Mouse (Mus musculus): ENCODE results near the gene Rnf13. TPM values are rescaled to one million over a fixed set of nuclear protein-coding genes. Genes with fewer than 3 reads are reported as not detected.

Rnf13 gene
- polyA plus RNA-seq, 2 experiments, result 43.0 to 76.5 TPM

DNA sequence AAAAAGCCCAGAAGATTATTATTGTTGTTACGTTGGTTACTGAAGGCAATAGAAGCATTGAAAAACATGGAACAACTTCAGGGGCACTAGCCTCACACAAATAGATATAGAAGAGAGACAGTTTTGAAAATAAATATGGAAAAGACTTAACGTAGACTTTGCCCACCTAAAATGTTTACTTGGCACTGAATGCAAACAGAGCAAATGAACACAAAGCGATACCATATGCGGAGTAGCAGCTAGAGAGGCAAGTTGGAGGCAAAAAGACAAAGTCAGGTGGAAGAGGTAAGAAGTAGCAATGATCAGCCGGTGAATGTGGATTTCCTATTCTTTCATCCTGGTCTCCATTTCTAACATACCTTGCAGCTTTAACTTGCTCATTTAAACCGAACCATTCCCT, 21.7 kb upstream of the Rnf13 start:
- no peak for ATAC-seq (ENCODE audit: low FRiP score, low read depth)

DNA sequence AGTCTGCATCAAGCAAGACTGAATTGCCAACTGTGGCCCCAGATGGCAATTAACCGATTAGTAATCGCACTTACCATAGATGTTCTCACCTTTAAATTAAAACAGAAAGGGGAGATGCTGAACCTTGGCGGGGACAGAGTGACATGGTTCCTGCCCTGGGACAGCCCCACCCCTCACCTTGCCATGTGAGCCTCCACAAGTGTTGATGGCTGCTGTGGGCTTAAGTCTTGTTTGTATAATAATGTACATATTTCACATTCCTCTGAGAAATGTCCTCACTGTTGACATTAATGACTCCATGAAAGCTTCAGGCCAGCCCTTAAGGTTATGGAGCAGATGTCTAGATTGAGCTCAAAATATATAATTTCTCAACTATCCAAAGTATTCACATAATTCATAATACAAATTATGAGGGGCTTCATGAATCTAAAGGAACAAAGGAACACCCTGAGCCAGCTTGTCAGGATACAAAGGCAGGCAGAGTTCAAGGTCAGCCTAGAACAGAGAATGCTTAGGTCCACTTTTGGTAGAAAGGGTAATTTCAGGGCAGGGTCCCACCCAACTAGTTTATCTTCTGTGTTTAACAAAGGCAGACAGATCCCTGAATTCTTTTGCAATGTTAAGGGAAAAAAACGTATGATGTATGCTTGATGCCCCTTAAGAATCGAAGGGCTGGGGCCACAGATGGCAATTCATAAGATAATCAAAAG, 3.5 kb upstream of the Rnf13 start:
- Histone ChIP-seq H3K27me3 (ENCODE audit: control insufficient read depth, insufficient read depth, low read length) (no peaks in the 10 kb centered on the region), H3K4me1 (ENCODE audit: control insufficient read depth, insufficient read depth, low read length) (0 out of 2 replicates have a peak, but pooled peaks cover 9% of the 10 kb centered on the region), H3K27ac (replicated peaks; ENCODE audit: low read depth, low read length) (no peak overlapping the region), H3K4me2 (replicated peaks; ENCODE audit: low read depth, low read length, severe bottlenecking) (no peak overlapping the region), H3K36me3 (ENCODE audit: control insufficient read depth, insufficient read depth, low read length) (no peaks in the 10 kb centered on the region), H3K4me3 (replicated peaks; ENCODE audit: low read length) (no peak overlapping the region), H3K9ac (ENCODE audit: low read depth, low read length, severe bottlenecking) (no peak overlapping the region), H3K9me3 (ENCODE audit: control insufficient read depth, low read length) (no peaks in the 10 kb centered on the region)
- DNase-seq (ENCODE audit: low spot score), result no peak
- no peak for ATAC-seq (ENCODE audit: low FRiP score, low read depth)
- no peak for TF ChIP-seq POLR2A (IDR thresholded peaks at IDR 0.05; ENCODE audit: borderline replicate concordance, extremely low read depth, insufficient read depth, insufficient read length)
- WGBS, result 78% methylated on average over 5 of the region's 5 CpGs

More for the DNA sequence above, 21.7 kb upstream of the Rnf13 start:
- no peak overlapping the region for H3K9ac ChIP-seq (ENCODE audit: low read depth, low read length, severe bottlenecking)
- no peak overlapping the region for H3K4me3 ChIP-seq (replicated peaks; ENCODE audit: low read length)
- no peaks in the 10 kb centered on the region for H3K27me3 ChIP-seq (ENCODE audit: control insufficient read depth, insufficient read depth, low read length)
- TF ChIP-seq POLR2A (IDR thresholded peaks at IDR 0.05; ENCODE audit: borderline replicate concordance, extremely low read depth, insufficient read depth, insufficient read length), result no peak
- H3K36me3 ChIP-seq (ENCODE audit: control insufficient read depth, insufficient read depth, low read length), result no peaks in the 10 kb centered on the region
- 92% methylated on average over 6 of the region's 6 CpGs for WGBS
- H3K27ac ChIP-seq (replicated peaks; ENCODE audit: low read depth, low read length), result no peak overlapping the region
- DNase-seq (ENCODE audit: low spot score), result no peak
- H3K4me2 ChIP-seq (replicated peaks; ENCODE audit: low read depth, low read length, severe bottlenecking), result no peak overlapping the region
- H3K4me1 ChIP-seq (ENCODE audit: control insufficient read depth, insufficient read depth, low read length), result no peaks in the 10 kb centered on the region
- H3K9me3 ChIP-seq (ENCODE audit: control insufficient read depth, low read length), result no peaks in the 10 kb centered on the region

DNA sequence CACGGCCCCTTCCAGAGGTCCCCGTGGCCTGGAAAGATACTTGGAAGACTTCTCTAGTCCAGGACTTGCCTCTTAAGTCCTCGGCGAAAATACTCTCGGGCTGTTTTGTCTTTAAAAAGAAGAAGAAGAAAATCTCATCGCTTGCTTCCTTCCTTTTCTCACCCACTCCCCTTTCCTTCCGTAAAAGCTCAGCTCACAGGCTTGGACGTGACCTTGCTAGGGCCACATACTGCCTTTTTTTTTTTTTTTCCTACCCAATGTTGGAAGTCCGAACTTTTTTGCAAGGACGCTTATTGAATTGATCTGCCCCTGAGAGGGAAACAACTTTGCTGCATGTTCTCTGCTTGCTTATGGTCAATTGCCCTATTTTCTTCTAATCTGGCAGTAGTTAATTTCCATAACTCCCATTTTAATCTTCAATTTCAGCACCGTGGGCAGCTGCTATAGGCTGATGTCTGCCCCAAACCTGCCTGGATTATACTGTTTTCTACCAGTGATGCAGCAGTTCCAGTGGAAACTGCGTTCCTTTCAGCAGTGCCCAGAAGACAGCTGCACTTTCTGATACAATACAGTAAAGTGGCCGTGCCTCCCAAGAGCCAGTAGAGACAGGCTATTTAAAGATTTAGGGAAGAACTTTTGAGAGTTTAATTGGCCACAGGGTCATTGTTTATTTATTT, 695 bp downstream of the Rnf13 start:
- no peak for TF ChIP-seq POLR2A (IDR thresholded peaks at IDR 0.05; ENCODE audit: borderline replicate concordance, extremely low read depth, insufficient read depth, insufficient read length)
- peak overlapping the region; percentile 70 for H3K4me2 ChIP-seq (replicated peaks; ENCODE audit: low read depth, low read length, severe bottlenecking)
- 0 out of 2 replicates have a peak, but pooled peaks cover 10% of the 10 kb centered on the region for H3K4me1 ChIP-seq (ENCODE audit: control insufficient read depth, insufficient read depth, low read length)
- peak overlapping the region; percentile 78 for H3K9ac ChIP-seq (ENCODE audit: low read depth, low read length, severe bottlenecking)
- H3K27me3 ChIP-seq (ENCODE audit: control insufficient read depth, insufficient read depth, low read length), result no peaks in the 10 kb centered on the region
- H3K4me3 ChIP-seq (replicated peaks; ENCODE audit: low read length), result peak overlapping the region; percentile 74
- no peaks in the 10 kb centered on the region for H3K36me3 ChIP-seq (ENCODE audit: control insufficient read depth, insufficient read depth, low read length)
- H3K9me3 ChIP-seq (ENCODE audit: control insufficient read depth, low read length), result no peaks in the 10 kb centered on the region
- 2% methylated on average over 13 of the region's 13 CpGs for WGBS
- no peak for ATAC-seq (ENCODE audit: low FRiP score, low read depth)
- peak; percentile 22 for DNase-seq (ENCODE audit: low spot score)
- peak overlapping the region; percentile 92 for H3K27ac ChIP-seq (replicated peaks; ENCODE audit: low read depth, low read length)

DNA sequence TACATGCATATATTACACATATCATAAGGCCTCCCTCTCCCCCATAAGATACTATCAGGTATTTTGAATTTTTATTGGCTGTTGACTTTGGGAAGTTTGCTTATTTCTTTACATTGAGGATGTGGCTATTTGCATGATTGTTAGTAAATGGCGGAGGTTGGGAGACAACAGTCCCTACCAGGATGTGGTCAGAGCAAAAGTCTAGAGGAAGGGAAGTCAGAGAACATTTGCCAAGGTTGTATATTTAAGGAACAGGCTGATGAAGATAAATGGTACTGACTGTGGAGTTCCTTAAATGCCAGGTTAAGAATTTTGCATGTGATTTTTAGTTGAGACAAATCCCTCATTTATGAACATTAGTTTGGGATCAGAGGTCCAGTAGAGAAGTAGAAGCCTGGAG, 4.0 kb downstream of the Rnf13 start:
- 0 out of 2 replicates have a peak, but pooled peaks cover 10% of the 10 kb centered on the region for H3K4me1 ChIP-seq (ENCODE audit: control insufficient read depth, insufficient read depth, low read length)
- DNase-seq (ENCODE audit: low spot score) (no peak), ATAC-seq (ENCODE audit: low FRiP score, low read depth) (no peak)
- H3K4me3 ChIP-seq (replicated peaks; ENCODE audit: low read length), result no peak overlapping the region
- H3K27ac ChIP-seq (replicated peaks; ENCODE audit: low read depth, low read length), result no peak overlapping the region
- no peaks in the 10 kb centered on the region for H3K27me3 ChIP-seq (ENCODE audit: control insufficient read depth, insufficient read depth, low read length)
- no peaks in the 10 kb centered on the region for H3K36me3 ChIP-seq (ENCODE audit: control insufficient read depth, insufficient read depth, low read length)
- H3K9ac ChIP-seq (ENCODE audit: low read depth, low read length, severe bottlenecking), result no peak overlapping the region
- no peaks in the 10 kb centered on the region for H3K9me3 ChIP-seq (ENCODE audit: control insufficient read depth, low read length)
- WGBS, result 98% methylated on average over 1 of the region's 1 CpGs
- no peak overlapping the region for H3K4me2 ChIP-seq (replicated peaks; ENCODE audit: low read depth, low read length, severe bottlenecking)
- TF ChIP-seq POLR2A (IDR thresholded peaks at IDR 0.05; ENCODE audit: borderline replicate concordance, extremely low read depth, insufficient read depth, insufficient read length), result no peak

DNA sequence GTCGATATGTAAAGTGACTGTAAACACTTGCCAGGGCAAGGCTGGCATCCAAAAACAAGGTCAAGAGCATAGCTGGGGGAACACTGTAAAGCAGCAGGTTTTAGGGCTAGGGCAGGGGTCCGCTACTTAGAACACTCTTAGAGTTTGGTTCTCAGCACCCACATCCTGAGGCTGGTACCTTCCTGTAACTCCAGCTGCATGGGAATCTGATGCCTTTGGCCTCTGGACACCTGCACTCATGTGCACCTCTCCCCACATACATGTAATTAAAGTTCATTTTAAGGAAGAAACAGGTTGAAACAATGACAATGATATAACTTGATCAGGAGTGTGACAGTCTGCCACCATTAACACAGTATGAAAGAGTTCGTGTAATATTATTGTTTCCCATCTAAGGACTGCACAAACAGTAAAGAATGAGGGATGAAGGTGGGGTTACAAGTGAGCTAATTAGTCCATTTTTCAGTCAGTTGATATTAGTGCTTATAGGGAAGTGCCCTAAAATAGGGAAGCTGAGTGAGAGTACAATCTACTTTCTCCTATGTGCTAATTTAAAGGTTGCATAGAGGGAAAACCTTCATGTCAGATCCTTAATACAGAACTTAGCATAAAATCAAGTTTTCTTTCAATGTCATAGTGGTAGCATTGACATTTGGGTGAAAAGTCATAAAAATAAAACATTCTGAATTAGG, 12.9 kb downstream of the Rnf13 start:
- DNase-seq (ENCODE audit: low spot score) (no peak), ATAC-seq (ENCODE audit: low FRiP score, low read depth) (no peak)
- Histone ChIP-seq H3K4me2 (replicated peaks; ENCODE audit: low read depth, low read length, severe bottlenecking) (no peak overlapping the region), H3K4me3 (replicated peaks; ENCODE audit: low read length) (no peak overlapping the region), H3K9ac (ENCODE audit: low read depth, low read length, severe bottlenecking) (no peak overlapping the region), H3K36me3 (ENCODE audit: control insufficient read depth, insufficient read depth, low read length) (no peaks in the 10 kb centered on the region), H3K4me1 (ENCODE audit: control insufficient read depth, insufficient read depth, low read length) (no peaks in the 10 kb centered on the region), H3K27ac (replicated peaks; ENCODE audit: low read depth, low read length) (no peak overlapping the region), H3K9me3 (ENCODE audit: control insufficient read depth, low read length) (no peaks in the 10 kb centered on the region; the same call in 1 of the 2 replicates), H3K27me3 (ENCODE audit: control insufficient read depth, insufficient read depth, low read length) (no peaks in the 10 kb centered on the region)
- 89% methylated on average over 3 of the region's 3 CpGs for whole genome bisulfite sequencing
- no peak for TF ChIP-seq POLR2A (IDR thresholded peaks at IDR 0.05; ENCODE audit: borderline replicate concordance, extremely low read depth, insufficient read depth, insufficient read length)

Data from limb, embryonic 14.5 days (tissue).